ENCODE assay signal across 8 mouse cellular contexts in the genomic region with DNA sequence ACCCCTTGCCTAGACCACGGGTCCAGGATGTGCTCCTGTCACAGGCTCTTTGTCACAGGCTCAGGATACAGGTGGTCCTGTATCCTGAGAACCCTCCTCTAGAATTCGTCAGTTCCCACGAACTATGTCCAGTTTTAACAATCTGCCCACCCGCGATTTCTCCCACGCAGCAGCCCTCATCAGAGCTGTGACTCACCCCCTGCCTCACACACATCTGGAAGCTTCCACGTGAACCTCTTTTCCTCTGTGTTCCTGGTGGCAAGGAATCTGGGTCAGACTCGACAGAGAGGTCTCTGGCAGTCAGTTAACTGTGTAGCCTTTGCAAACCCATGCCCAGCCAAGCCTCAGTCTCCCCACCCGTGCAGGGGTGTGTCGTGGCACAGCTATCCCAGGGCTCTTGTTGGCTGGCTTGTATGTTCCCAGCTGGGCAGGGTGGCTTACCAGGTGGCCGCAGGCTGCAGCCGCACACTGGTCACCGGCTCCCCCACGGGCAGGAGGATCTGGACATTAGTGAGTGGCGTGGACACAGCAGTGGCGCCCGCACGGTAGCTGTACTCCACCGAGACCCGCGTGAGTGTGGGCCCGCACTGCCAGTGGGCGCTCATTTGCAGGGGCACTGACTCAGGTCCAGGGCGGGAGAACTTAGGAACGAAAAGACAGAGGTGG. TPM values are rescaled to one million over a fixed set of nuclear protein-coding genes. Genes with fewer than 3 reads are reported as not detected.
A peak's percentile ranks its signal among the peaks of the same experiment; 100 is the strongest.
DNase-seq lines count a peak whose midpoint lies in the region; ATAC-seq lines count a peak whose summit lies in the region.

No protein-coding gene starts in this region.

- H3K27me3 ChIP-seq in liver, embryonic 12.5 days (replicated peaks) = peaks cover 55% of the 10 kb centered on the region
- H3K27me3 ChIP-seq in stomach, embryonic 15.5 days (replicated peaks) = peaks cover 13% of the 10 kb centered on the region

- no peak for DNase-seq in cerebellum, postnatal 14 days
- peak; percentile 65 for DNase-seq in right cerebral cortex, adult 18-20 months
- DNase-seq in right cerebral cortex, postnatal 25 days = no peak
- no peak for DNase-seq in thymus, postnatal 14 days
- DNase-seq in cerebellum, adult 9-10 months = no peak

- no peaks in the 10 kb centered on the region for H3K9me3 ChIP-seq in liver, embryonic 12.5 days (replicated peaks)
- H3K9me3 ChIP-seq in stomach, embryonic 15.5 days = no peaks in the 10 kb centered on the region

- peak overlapping the region; percentile 12; the same call in 1 of the 2 replicates for H3K4me3 ChIP-seq in liver, embryonic 12.5 days
- H3K4me3 ChIP-seq in stomach, embryonic 15.5 days (replicated peaks) = peak overlapping the region; percentile 15; the same call in 1 of the 2 replicates

- peaks cover 13% of the 10 kb centered on the region for H3K4me1 ChIP-seq in liver, embryonic 12.5 days
- H3K4me1 ChIP-seq in stomach, embryonic 15.5 days = no peaks in the 10 kb centered on the region

- peak overlapping the region; percentile 51 for H3K4me2 ChIP-seq in liver, embryonic 12.5 days
- peak overlapping the region; percentile 54 for H3K4me2 ChIP-seq in stomach, embryonic 15.5 days

- H3K36me3 ChIP-seq in liver, embryonic 12.5 days = peaks cover 10% of the 10 kb centered on the region; the same call in 1 of the 2 replicates
- no peaks in the 10 kb centered on the region for H3K36me3 ChIP-seq in stomach, embryonic 15.5 days

- no peak overlapping the region for H3K9ac ChIP-seq in liver, embryonic 12.5 days
- no peak overlapping the region for H3K9ac ChIP-seq in stomach, embryonic 15.5 days

- H3K27ac ChIP-seq in liver, embryonic 12.5 days = no peak overlapping the region
- H3K27ac ChIP-seq in stomach, embryonic 15.5 days = no peak overlapping the region

- peak; percentile 45 for ATAC-seq in cerebellum, adult (ENCODE audit: insufficient number of reproducible peaks, low FRiP score, low TSS enrichment)
- ATAC-seq in liver, embryonic 12.5 days = peak; percentile 31
- ATAC-seq in stomach, embryonic 15.5 days (ENCODE audit: insufficient read depth, low FRiP score, low read depth) = peak; percentile 40; the same call in 1 of the 2 replicates

- 45% methylated on average over 25 of the region's 25 CpGs for WGBS in liver, embryonic 12.5 days (ENCODE audit: insufficient replicate concordance)
- WGBS in stomach, embryonic 15.5 days = 38% methylated on average over 25 of the region's 25 CpGs

RNA-seq across cellular contexts. Expression of gene B3gnt3, which starts 7.7 kb away (rescaled TPM):
- polyA plus RNA-seq in liver, embryonic 12.5 days (2016; fragmentation: Nextera tagmentation; extraction: Ambion mirVana) = 3.6 and 4.2 TPM in 2 replicates
- polyA plus RNA-seq in stomach, embryonic 15.5 days (2015; fragmentation: Nextera tagmentation; extraction: Ambion mirVana) = 10.4 and 12.2 TPM in 2 replicates

RNA-seq across cellular contexts. Expression of gene Fcho1, which starts 16.2 kb away (rescaled TPM):
- 19.5 and 20.6 TPM in 2 replicates for polyA plus RNA-seq in liver, embryonic 12.5 days (2016; fragmentation: Nextera tagmentation; extraction: Ambion mirVana)
- polyA plus RNA-seq in stomach, embryonic 15.5 days (2015; fragmentation: Nextera tagmentation; extraction: Ambion mirVana) = 7.6 and 8.3 TPM in 2 replicates

RNA-seq across cellular contexts. Expression of gene Insl3, which starts 20.3 kb away (rescaled TPM):
- 1.5 and 2.1 TPM in 2 replicates for polyA plus RNA-seq in liver, embryonic 12.5 days (2016; fragmentation: Nextera tagmentation; extraction: Ambion mirVana)
- polyA plus RNA-seq in stomach, embryonic 15.5 days (2015; fragmentation: Nextera tagmentation; extraction: Ambion mirVana) = 1.4 and 2.0 TPM in 2 replicates

RNA-seq across cellular contexts. Expression of gene Jak3, which starts 33.2 kb away (rescaled TPM):
- 9.2 and 10.4 TPM in 2 replicates for polyA plus RNA-seq in liver, embryonic 12.5 days (2016; fragmentation: Nextera tagmentation; extraction: Ambion mirVana)
- 9.1 and 9.6 TPM in 2 replicates for polyA plus RNA-seq in stomach, embryonic 15.5 days (2015; fragmentation: Nextera tagmentation; extraction: Ambion mirVana)

RNA-seq across cellular contexts. Expression of gene Unc13a, which starts 37.7 kb away (rescaled TPM):
- 0.22 and 0.31 TPM in 2 replicates for polyA plus RNA-seq in liver, embryonic 12.5 days (2016; fragmentation: Nextera tagmentation; extraction: Ambion mirVana)
- 1.1 TPM in 2 replicates for polyA plus RNA-seq in stomach, embryonic 15.5 days (2015; fragmentation: Nextera tagmentation; extraction: Ambion mirVana)
